Mouse (Mus musculus) lung, postnatal 0 days (tissue): ENCODE results near the gene Lpp. TPM values are rescaled to one million over a fixed set of nuclear protein-coding genes. Genes with fewer than 3 reads are reported as not detected.
A peak's percentile ranks its signal among the peaks of the same experiment; 100 is the strongest.

Experiments
- ATAC-seq: fragments of 200-750 bp; cut with Nextera tagmentation; 2 replicates; pipeline ENCODE4 v1.8.0; 2017; ENCODE audit warnings: moderate library complexity
- DNase-seq: peaks from one replicate; pipeline ENCODE4 v3.0.0-alpha.2; 2016; ENCODE audit warnings: low spot score
- H3K27ac ChIP-seq: fragments of 300-500 bp; sonication (generic); 2 replicates; pipeline ENCODE4 v1.5.1; 2014; ENCODE audit warnings: antibody characterized with exemption, mild to moderate bottlenecking, low read length, mixed read lengths
- H3K27me3 ChIP-seq: fragments of 300-500 bp; sonication (generic); replicated peaks from 2 replicates; pipeline ENCODE4 v1.6.1; 2014; ENCODE audit warnings: low read length, mixed read lengths; ENCODE audit not compliant: insufficient read depth
- H3K36me3 ChIP-seq: fragments of 300-500 bp; sonication (generic); 2 replicates; pipeline ENCODE4 v1.6.1; 2014; ENCODE audit warnings: low read length, mixed read lengths; ENCODE audit not compliant: insufficient read depth
- H3K4me1 ChIP-seq: fragments of 300-500 bp; sonication (generic); 2 replicates; pipeline ENCODE4 v1.6.1; 2014; ENCODE audit warnings: antibody characterized with exemption, low read depth, low read length, mixed read lengths; ENCODE audit not compliant: insufficient read depth
- H3K4me2 ChIP-seq: fragments of 300-500 bp; sonication (generic); replicated peaks from 2 replicates; pipeline ENCODE4 v1.6.1; 2014; ENCODE audit warnings: low read depth, mild to moderate bottlenecking, low read length, moderate library complexity, mixed read lengths
- H3K4me3 ChIP-seq: fragments of 300-500 bp; sonication (generic); 2 replicates; pipeline ENCODE4 v1.5.1; 2014; ENCODE audit warnings: low read depth, low read length
- H3K9ac ChIP-seq: fragments of 300-500 bp; sonication (generic); replicated peaks from 2 replicates; pipeline ENCODE4 v1.6.1; 2014; ENCODE audit warnings: low read depth, mild to moderate bottlenecking
- H3K9me3 ChIP-seq: fragments of 300-500 bp; sonication (generic); 2 replicates; pipeline ENCODE4 v1.6.1; 2016; ENCODE audit warnings: low read length, mixed read lengths
- CTCF ChIP-seq: IDR thresholded peaks from 2 replicates; pipeline ENCODE4 v1.5.1; 2016; ENCODE audit warnings: antibody characterized with exemption, mild to moderate bottlenecking
- EP300 ChIP-seq: IDR thresholded peaks from 2 replicates; pipeline ENCODE4 v1.6.1; 2016; ENCODE audit warnings: antibody characterized with exemption, mild to moderate bottlenecking, control low read depth
- WGBS: fragments of 180-500 bp; shearing (Covaris S2); extraction: QIAGEN DNeasy Blood & Tissue Kit; methylation state at CpG from one replicate; pipeline ENCODE4 v1.1.7; 2014; 5-methylcytosine and 5-hydroxymethylcytosine counted together
- polyA plus RNA-seq: library from polyadenylated mRNA; unstranded; fragments of >200 nt; fragmentation: Nextera tagmentation; extraction: Ambion mirVana; gene quantifications from 2 replicates; pipeline ENCODE4 v1.2.1, GENCODE M21; 2015

Gene Lpp
- polyA plus RNA-seq, 1 experiment from 2014 or later = 36.8 TPM

DNA sequence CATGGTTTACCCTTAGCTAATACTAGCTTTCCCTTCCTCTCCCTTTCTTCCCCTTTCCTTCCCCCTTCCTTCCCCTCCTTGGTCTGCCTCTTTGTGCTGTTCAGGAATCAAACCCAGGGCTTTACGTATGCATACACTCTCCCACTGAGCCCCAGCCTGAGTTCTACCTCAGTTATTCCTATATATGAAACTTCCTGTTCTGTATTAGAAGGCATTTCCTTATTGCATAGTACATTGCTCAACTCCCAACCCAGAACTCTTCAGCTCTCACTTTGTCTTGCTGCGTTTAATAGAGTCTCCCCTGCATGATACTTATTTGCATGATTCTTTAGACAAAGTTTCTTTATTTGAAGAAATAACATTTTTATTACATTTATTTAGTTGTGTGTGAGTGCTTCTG is 184.5 kb downstream of the Lpp start:
- H3K4me2 ChIP-seq = no peak overlapping the region
- peaks cover 24% of the 10 kb centered on the region; the same call in 1 of the 2 replicates for H3K4me1 ChIP-seq
- WGBS = 70% methylated on average over 2 of the region's 2 CpGs
- H3K9ac ChIP-seq = no peak overlapping the region
- H3K4me3 ChIP-seq = no peak overlapping the region
- H3K27ac ChIP-seq = peak overlapping the region; percentile 51; the same call in 1 of the 2 replicates
- ATAC-seq (peak; percentile 47; the same call in 1 of the 2 replicates), DNase-seq (peak; percentile 78)
- no peaks in the 10 kb centered on the region for H3K9me3 ChIP-seq
- TF ChIP-seq EP300 (no peak), CTCF (no peak)
- no peaks in the 10 kb centered on the region for H3K36me3 ChIP-seq
- H3K27me3 ChIP-seq = no peaks in the 10 kb centered on the region

DNA sequence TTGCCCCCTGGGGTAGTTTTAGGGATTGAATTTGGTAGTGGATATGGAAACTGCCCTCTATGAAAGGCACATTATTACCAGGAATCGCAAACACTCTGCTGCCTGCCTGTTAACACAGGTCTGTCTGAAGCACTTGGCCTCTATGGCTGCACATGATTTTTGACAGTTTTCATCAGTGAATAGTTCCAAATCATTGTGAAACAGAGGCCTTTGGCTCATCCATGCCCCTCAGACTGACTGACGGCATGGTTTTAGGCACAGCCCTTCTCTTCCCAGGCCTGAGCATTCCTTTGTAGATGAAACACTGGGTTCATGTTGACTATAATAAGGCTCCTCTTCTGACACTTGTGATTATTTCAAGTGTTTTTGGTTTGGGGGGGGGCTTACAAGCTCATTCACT is 189.5 kb downstream of the Lpp start:
- no peak overlapping the region for H3K4me3 ChIP-seq
- H3K4me1 ChIP-seq = peaks cover 9% of the 10 kb centered on the region; the same call in 1 of the 2 replicates
- no peak overlapping the region for H3K4me2 ChIP-seq
- H3K9me3 ChIP-seq = no peaks in the 10 kb centered on the region
- ATAC-seq (0 out of 2 replicates have a peak, but pooled peaks have one; percentile 26), DNase-seq (peak; percentile 54)
- no peak overlapping the region for H3K27ac ChIP-seq
- H3K36me3 ChIP-seq = no peaks in the 10 kb centered on the region
- 75% methylated on average over 2 of the region's 2 CpGs for WGBS
- no peak overlapping the region for H3K9ac ChIP-seq
- no peaks in the 10 kb centered on the region for H3K27me3 ChIP-seq
- TF ChIP-seq CTCF = no peak
- TF ChIP-seq EP300 = no peak

DNA sequence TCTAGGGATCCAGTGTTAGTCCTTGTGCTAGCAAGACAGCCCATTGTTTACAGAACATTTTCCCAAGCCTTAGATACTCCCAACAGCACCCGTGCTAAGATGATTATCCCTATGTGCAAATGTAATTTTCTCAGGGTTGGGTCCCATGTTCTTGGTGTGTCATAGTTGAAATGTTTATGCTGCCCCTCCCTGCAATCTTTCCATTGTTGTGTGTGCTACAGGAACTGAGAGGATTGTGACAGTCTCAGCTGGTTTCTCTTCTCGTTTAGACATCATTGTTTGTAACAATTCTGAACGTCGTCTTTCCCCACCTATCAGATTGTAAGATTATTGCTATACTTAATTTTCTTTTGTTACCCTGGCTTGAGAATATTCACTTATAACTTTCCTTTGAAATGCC is 200.2 kb downstream of the Lpp start:
- Histone ChIP-seq H3K27me3 (no peaks in the 10 kb centered on the region), H3K4me1 (no peaks in the 10 kb centered on the region), H3K9ac (no peak overlapping the region), H3K36me3 (no peaks in the 10 kb centered on the region), H3K27ac (no peak overlapping the region), H3K4me3 (no peak overlapping the region), H3K4me2 (no peak overlapping the region), H3K9me3 (no peaks in the 10 kb centered on the region)
- WGBS = 59% methylated on average over 4 of the region's 4 CpGs
- ATAC-seq (peak; percentile 56), DNase-seq (peak; percentile 53)
- TF ChIP-seq CTCF (no peak), EP300 (peak; percentile 76)

DNA sequence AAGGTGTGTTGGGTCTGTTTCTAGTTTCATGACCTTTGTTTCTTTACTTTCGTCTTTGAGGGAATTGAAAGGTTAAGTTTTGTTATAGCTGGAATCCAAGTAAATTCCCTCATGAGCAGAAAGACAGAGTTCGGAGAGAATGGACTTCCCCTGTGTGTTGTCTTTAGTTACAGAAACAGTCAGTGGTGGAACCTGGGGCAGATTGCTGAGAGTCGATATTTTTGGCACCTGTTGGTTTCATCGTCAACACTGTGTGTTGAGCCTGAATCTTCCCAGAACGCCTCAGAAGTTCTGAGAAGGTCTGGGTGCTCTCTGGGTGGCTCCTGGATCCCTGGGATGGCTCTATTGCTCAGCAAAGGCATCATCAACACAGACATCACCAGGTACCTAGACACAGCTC is 201.2 kb downstream of the Lpp start:
- TF ChIP-seq CTCF (no peak), EP300 (no peak)
- no peaks in the 10 kb centered on the region for H3K27me3 ChIP-seq
- 90% methylated on average over 5 of the region's 5 CpGs for WGBS
- DNase-seq = no peak
- no peak overlapping the region for H3K27ac ChIP-seq
- no peaks in the 10 kb centered on the region for H3K36me3 ChIP-seq
- H3K9ac ChIP-seq = no peak overlapping the region
- H3K4me1 ChIP-seq = no peaks in the 10 kb centered on the region; the same call in 1 of the 2 replicates
- ATAC-seq = no peak
- H3K4me3 ChIP-seq = no peak overlapping the region
- no peaks in the 10 kb centered on the region for H3K9me3 ChIP-seq
- no peak overlapping the region for H3K4me2 ChIP-seq

DNA sequence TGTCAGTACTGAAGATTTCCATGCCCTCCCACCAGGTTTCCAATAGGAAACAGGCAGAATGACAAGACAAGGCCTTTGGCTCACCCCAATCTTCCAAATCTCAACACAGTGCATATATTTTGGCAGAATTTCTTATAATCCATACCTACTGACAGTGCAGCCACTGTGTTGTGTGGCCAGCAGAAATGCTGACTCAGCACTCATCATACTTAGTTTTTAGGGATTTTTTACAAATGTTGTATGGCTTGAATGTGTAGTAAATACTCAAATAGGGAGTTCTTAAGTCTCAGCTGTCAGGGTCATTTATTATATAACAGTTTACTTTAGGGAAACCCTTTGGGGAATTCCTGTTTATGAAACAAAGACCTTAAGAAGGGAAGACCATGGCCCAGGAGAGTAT is 202.2 kb downstream of the Lpp start:
- no peaks in the 10 kb centered on the region; the same call in 1 of the 2 replicates for H3K4me1 ChIP-seq
- no peak overlapping the region for H3K9ac ChIP-seq
- no peaks in the 10 kb centered on the region for H3K36me3 ChIP-seq
- ATAC-seq (no peak), DNase-seq (no peak)
- H3K9me3 ChIP-seq = no peaks in the 10 kb centered on the region
- H3K4me2 ChIP-seq = no peak overlapping the region
- TF ChIP-seq EP300 (no peak), CTCF (no peak)
- no peak overlapping the region for H3K27ac ChIP-seq
- no peak overlapping the region for H3K4me3 ChIP-seq
- no peaks in the 10 kb centered on the region for H3K27me3 ChIP-seq

DNA sequence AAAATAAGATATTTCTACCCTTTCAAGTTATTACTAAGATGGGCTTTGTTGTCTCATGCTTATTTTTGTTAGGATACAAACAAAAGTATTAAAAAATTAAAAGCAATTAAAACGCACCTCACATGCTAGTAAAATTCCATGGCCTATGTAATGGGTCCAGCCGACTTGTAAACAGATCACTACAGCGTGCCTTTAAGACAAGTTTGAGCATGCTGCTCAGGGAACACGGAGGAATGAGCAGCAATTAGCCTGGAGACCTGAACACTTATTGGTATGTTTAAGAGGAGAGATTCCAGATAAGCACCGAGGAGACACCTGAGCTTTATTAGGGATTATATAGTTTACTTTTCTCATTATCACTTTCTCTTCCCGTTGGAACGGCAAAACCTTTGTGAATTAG is 205.3 kb downstream of the Lpp start:
- no peaks in the 10 kb centered on the region for H3K27me3 ChIP-seq
- TF ChIP-seq EP300 (no peak), CTCF (no peak)
- no peaks in the 10 kb centered on the region; the same call in 1 of the 2 replicates for H3K4me1 ChIP-seq
- no peaks in the 10 kb centered on the region for H3K9me3 ChIP-seq
- no peak overlapping the region for H3K9ac ChIP-seq
- H3K27ac ChIP-seq = no peak overlapping the region
- DNase-seq (no peak), ATAC-seq (no peak)
- H3K4me2 ChIP-seq = no peak overlapping the region
- no peaks in the 10 kb centered on the region for H3K36me3 ChIP-seq
- WGBS = 59% methylated on average over 7 of the region's 7 CpGs
- no peak overlapping the region for H3K4me3 ChIP-seq

DNA sequence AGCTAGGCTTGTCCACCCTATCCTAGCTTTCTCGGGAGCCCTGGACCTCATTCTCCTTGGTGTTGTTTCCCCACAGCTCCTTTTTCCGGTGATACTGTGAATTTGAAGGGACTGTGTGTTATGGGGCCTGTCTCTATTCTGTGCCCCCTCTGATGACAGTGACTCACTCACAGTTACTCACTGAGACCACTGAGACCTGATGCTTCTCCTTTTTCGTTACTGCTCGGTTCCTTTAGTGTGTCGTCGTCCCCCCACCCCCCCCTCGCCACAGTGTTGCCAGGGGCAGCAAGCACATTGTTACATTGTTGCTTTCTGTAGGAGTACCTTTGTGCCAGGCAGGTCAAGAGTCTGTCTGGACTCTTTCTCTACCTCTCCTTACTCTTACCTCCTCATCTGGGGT is 206.5 kb downstream of the Lpp start:
- H3K4me3 ChIP-seq = no peak overlapping the region
- H3K36me3 ChIP-seq = no peaks in the 10 kb centered on the region
- no peak overlapping the region for H3K4me2 ChIP-seq
- no peak overlapping the region for H3K27ac ChIP-seq
- no peak overlapping the region for H3K9ac ChIP-seq
- ATAC-seq (peak; percentile 72), DNase-seq (peak; percentile 27)
- no peaks in the 10 kb centered on the region for H3K9me3 ChIP-seq
- H3K4me1 ChIP-seq = no peaks in the 10 kb centered on the region; the same call in 1 of the 2 replicates
- TF ChIP-seq CTCF = no peak
- no peak for TF ChIP-seq EP300
- WGBS = 61% methylated on average over 7 of the region's 7 CpGs
- no peaks in the 10 kb centered on the region for H3K27me3 ChIP-seq
